Mouse (Mus musculus): Measurements from ENCODE around the gene Cd19.

The Cd19 gene

DNA sequence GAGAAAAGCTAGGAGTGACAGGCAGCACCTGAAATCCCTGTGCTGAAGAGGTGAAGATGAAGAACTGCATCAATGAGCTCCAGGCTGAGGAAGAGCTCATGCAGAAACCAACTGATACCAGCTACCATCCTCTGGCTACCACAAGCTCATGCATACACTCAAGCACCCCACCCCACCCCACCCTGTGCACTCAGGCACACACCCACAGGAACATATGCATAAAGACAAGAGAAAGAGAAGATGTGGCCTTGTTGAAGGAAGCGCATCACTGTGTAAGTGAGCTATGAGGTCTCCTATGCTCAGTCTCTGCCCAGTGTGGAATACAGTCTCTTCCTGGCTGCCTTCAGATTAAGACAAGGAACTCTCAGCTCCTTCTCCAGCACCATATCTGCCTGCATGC is 26.5 kb downstream of the Cd19 start:
- DNase-seq (ENCODE audit: low spot score in 2 of 2) = no peak

DNA sequence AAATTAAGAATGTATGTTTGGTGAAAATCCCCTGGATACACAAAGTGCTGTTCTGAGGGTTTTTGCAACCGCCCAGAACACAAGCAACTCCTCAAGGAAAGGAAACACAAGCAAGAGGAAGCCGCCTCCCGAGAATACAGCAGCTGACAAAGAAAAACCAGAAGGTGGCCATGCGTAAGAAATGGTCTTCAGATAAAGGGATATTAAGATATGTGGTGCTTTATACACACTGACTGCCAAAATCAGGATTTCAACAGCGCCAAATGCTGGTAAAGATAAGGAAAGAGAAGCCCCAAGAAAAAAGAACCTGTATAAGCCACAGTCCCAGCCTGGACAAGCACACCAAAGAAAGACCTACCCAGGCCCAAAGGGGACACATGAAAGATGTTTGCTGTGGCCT is 31.1 kb downstream of the Cd19 start:
- DNase-seq (ENCODE audit: low spot score in 2 of 2) = no peak

DNA sequence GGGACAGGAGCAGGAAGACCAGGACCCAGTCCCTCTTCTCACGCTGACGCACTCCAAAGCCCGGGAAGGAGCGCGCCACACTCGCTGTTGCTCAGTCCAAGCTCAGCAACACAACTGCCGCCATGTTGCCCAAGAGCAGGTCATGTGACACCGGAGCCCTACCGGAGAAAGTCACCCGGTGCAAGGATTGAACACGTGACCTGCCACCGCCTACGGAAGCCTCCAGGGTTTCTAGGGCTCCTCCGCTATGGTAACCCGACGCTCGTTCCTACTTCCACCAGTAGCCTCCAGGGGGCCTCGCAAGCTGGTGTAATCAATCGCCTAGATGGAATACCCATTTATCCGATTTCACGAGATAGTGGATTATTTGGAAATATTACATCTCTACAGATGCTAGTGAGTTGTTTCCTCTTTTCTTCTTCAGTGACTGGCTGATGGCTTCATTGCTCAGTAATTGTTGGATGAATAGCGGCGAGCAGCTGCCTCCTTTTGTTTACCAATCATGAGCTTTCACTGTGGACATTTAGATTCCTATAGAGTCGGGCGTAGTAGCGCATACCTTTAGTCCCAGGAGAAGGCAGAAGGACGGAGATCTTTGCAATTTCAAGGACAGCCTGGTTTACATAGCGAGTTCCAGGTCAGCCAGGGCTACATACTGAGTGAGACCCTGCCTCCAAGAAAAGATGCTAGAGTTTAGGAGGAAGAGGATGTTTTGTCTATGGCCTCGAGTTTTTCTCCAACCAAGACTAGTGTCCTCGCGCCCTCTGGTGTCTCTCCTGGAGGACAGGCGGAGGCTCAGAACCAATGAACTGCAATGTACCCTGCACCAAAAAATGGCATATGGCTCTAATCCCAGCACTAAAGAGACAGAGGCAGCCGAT is 37.2 kb downstream of the Cd19 start, which contains the start of gene Spns1:
TSS of gene Spns1 (minus strand) at position 173 of the 881 bp plus-strand sequence.
- peak; percentile 90 to 94 for DNase-seq (ENCODE audit: low spot score in 2 of 2)

DNA sequence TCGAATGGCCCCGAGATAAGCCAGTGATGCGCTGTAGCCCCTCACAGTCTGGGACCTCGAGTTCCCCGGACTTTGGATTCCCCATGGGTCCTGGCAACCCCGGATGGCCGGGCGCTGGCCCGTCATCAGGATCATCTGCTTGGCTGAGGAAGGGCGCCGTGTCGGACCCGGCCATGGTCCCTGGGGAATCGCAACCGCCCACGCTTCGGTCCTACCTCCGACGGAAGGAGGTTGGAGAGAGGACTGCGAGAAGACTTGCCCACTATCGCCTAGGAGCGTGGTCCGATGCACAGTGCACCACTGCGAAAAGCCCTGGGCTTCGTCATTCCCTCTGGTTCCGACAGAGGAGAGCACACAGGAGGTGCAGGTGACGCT is 37.8 kb downstream of the Cd19 start:
- no peak for DNase-seq (ENCODE audit: low spot score in 2 of 2)

DNA sequence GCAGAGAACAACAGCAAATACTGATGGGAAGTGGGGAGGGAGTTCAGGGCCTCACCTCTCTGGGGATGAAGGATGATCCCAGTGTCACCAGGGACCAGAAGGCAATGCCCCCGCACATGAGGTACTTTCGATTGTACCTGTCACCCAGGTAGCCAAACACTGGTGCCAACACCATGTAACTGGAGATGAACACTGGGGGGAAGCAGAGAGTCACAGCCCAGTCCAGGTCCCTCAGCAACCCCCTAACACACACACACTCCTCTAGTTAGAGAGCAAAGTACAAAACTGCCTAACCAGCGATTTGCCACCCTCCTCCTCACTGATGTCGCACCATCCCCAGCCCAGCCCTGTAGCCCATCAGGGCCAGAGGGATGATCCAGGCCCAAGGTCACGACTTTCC is 39.7 kb downstream of the Cd19 start:
- DNase-seq (ENCODE audit: low spot score in 2 of 2) = no peak

DNA sequence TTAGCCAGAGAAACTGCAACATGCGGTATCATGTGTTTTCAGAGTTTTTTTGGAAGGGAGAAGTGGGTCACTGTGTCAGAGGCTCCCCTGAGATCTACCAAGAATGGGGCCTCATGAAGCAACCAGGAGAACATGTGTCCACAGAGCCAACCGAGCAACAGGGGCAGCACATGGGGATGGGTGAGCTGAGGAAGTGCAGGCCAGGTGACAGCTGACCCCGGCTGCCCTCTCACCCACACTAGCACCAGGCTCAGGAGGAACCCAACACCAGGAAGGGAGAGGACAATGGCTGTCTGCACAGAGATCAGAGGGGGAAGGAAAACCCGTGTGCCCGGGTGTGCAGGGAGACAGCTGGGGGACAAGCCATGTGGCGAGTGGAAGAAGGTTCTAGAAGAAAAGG is 40.2 kb downstream of the Cd19 start:
- no peak for DNase-seq (ENCODE audit: low spot score in 2 of 2)

DNA sequence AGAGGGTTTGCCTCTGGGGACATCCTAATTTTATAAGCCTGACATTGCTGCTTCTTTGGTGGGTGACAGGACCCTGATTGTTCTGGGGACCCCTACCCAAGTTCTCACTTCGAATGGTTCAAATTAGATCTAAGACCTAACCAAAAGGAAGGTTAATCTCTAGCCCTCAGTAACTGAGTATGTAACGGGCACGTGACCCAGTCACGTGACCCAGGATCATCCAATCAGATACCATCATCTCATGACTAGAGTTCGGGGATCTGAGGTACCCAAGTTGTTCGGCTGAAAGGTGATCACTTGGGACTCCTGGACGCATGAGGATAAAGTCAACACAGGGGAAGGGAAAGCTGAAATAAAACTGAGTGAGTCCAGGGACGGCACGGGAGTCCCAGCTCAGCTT is 41.7 kb downstream of the Cd19 start:
- DNase-seq (ENCODE audit: low spot score in 2 of 2) = no peak

DNA sequence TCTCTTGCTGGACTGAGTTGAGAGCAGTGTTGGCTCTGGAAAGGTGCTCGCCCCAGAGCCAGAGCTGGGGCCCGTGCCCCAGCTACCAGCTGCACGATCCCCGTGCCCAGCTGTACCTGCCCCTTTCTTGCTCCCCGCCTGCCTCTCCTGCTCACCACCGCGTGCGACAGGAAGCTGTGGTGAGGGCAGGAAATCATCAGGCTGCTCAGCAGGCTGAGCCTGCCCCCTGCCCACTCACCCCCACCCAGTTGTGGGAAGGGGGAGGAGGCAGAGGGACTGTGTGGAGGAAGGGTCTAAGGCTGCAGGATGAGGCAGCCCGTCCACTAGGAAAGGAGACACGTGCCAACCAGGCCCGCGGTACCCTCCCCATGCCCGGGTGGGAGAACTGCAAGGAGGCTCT is 45.3 kb downstream of the Cd19 start, which contains the start of gene Lat:
TSS of gene Lat (minus strand) at position 178 of the 400 bp plus-strand sequence.
- peak; percentile 68 to 77 for DNase-seq (ENCODE audit: low spot score in 2 of 2)

DNA sequence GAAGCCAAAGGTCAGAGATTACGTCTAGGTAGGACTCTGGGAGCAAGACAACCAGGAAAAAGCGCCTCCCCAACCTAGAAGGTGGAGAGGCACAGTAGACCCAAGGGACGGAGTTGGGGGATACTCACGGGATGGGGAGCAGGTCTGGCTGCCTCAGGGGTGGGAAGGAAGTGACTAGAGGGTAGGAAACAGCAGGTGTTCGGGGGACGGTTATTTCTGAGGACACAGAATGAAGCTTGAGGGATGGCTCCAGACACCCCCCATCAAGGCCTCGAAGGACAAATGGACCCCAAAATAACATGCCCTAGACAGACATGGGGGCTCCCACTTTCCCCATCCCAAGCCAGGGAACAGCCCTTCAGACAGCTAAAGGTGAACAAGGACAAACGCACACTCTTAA is 46.3 kb downstream of the Cd19 start:
- no peak for DNase-seq (ENCODE audit: low spot score in 2 of 2)

DNA sequence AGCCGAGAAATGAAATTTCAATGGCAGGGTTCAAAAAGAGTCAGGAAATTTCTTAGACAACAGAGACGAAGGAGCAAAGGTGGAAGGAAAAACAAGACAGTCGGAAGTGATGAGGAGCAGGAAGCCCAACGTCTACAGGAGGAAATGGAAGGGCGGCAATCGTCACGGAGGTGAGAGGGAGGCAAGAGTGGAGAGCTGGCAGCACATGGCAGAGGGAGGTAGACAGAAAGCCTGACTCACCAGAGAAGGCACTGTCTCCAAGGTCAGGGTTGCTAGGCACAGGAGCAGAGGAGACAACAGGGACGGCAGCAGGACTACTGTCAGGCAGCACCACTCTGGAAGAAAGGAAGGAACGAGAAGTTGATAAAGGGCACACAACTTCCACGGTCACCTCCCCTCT is 47.1 kb downstream of the Cd19 start:
- no peak for DNase-seq (ENCODE audit: low spot score in 2 of 2)

DNA sequence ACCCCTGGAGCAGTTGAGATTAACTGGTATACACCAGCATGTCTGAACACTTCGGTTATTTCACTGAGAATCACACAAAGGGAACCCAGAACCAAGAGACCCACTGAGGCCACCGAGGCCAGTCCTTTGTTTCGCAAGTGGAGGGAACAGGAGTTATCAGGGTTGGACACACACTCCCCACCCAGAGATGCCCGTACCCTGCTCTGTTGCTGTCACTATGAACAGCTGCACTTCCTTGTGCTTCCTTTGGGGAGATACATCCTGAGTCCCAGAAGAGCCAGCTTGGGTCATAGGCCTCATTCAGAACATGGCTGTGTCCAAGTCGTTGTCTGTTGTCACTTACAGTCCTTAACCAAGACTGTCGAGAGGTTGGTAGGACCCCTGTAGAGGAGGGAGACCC is 51.7 kb downstream of the Cd19 start:
- DNase-seq (ENCODE audit: low spot score in 2 of 2) = no peak

DNA sequence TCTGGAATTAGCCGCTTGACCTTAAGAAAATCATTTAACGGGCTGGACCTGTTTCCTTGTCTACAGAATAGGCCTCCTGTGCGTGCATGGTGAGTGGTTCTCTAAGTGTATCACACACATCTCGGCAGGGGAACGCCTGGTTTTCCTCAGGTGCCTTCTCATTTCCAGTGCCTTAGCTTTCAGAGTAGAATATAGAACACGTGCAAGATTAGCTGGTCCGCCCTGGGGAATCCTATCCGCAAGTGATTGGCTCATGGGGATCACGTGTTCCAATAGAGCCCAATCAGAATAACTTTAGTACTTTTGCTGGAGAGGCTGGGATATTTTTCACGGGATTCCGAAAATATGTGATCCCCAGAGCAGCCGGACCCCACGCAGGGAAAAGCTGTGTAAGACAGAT is 55.6 kb downstream of the Cd19 start:
- DNase-seq (ENCODE audit: low spot score in 2 of 2) = no peak
